Mouse (Mus musculus) brain, embryonic 18.5 days (tissue): ENCODE results near the gene Selenow.

Experiments used
- DNase-seq: peaks from one replicate; pipeline ENCODE4 v3.0.0-alpha.2; 2012; ENCODE audit warnings: low read depth, low spot score

Selenow gene

DNA sequence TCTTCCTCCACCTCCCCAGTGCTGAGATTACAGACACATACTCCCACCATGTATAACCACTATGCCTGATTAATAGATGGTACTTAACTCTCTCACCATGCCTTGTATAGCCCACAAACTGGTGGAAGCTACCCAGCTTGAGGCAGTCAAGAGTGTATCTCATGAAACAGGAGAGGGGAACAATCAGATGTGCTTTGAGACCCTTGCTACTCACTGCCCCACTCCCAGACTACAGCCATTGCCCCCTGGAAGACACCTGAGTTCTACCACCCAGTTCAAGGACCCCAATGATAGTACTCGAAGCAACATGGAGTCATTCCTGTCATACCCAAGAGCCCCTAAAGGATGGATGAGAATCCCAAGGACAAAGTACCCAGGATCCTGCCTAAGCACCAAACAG lies 15.6 kb downstream of the Selenow start:
- DNase-seq, result no peak

GRCm38 (mm10) chr7:15905861-15906260 lies 16.3 kb downstream of the Selenow start:
- no peak for DNase-seq

DNA sequence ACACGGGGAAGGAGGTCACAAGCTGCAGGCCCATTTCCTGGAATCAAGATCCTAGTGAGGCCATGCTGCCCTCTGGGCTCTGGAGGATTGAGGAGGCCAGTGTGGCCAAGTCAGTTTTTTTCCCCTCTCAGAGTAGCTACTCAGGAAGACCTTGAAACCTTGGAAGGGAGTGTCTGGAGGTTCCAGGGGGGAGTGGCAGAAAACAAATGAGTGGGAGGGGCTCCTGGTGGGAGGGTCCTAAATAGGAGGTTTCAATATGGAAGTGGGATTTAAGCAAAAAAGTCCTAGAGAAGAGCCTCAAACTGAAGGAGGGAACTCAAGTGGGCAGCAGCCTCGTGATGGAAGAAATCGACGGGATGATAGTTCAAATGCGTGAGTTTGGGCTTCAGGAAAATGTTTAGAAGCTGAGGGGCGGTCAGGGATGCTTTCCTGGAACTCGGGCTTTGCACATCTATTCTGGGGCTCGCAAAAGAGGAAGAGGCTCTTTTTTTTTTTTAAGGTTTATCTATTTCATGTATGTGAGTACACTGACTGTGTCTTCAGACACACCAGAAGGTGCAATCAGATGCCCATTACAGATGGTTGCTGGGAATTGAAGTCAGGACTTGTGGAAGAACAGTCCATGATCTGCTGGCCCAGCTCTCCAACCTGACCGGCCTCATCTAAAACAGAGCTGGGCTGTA lies 20.7 kb downstream of the Selenow start:
- DNase-seq, result no peak

- no peak for DNase-seq
Measured at GRCm38 (mm10) chr7:15894251-15894650, 28.0 kb downstream of the Selenow start.

DNA sequence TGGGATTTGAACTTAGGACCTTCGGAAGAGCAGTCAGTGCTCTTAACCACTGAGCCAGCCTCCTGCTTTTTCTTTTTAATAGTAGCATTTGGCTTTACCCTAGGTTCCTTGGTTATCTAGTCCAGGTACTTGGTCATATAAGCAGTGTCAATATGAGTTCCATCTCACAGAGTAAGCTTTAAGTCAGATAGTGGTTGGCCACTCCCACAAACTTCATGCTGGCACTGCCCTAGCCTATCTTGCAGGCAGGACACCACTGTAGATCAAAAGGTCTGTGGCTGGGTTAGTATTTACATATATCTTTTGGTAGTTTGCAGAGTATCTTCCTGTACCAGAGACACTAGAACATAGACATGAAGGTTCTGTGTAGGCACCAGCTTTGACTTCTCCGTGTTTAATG lies 38.1 kb downstream of the Selenow start:
- no peak for DNase-seq

GRCm38 (mm10) chr7:15882317-15882716 lies 39.9 kb downstream of the Selenow start, which contains the start of gene Crxos:
TSS of gene Crxos (plus strand) at chr7:15882617.
- DNase-seq, result no peak

DNA sequence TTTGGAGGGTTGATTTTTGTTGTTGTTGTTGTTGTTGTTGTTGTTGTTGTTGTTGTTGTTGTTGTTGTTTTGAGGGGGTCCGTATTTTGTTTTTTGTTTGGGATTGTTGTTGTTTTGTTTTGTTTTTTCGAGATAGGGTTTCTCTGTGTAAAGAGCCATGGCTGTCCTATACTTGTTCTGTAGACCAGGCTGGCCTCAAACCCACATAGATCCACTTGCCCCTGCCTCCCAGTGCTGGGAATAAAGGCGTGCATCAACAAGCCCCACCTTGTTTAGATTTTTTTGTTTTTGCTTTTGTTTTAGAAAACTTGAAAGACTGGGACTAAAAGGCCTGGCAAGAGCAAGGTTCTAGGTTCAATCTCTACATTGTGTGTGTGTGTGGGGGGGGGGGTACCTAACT lies 40.4 kb downstream of the Selenow start:
- no peak for DNase-seq

DNA sequence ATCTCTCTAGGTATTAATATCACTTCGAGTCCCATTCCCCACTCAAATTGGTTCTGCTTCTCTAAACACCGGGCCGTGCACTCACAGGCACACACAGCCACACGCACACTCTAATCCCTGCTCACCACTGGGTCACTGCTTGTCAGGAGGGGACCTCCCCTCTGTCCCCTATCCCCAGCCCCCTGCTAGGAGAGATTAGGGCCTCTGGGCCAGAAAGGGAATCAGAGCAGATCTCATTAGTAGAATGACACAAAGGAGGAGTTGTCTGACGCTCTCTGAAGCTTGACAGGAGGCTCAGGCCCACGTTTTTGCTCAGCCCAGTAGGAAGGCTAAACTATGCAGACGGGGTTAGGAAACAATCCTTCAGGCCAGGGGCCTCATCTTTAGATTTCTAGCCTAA lies 40.8 kb downstream of the Selenow start:
- DNase-seq, result no peak

GRCm38 (mm10) chr7:15879756-15880155 lies 42.4 kb downstream of the Selenow start, which contains the start of gene Crx:
TSS of gene Crx (minus strand) at chr7:15879968.
- DNase-seq, result no peak
